Mouse (Mus musculus): ENCODE measurements at regions not wholly inside any gene's neighbourhood (a gene's known extent, or its start where the extent isn't known, plus 50 kb on each side); places are given as distances from the start of the nearest gene placed in this dataset.

DNA sequence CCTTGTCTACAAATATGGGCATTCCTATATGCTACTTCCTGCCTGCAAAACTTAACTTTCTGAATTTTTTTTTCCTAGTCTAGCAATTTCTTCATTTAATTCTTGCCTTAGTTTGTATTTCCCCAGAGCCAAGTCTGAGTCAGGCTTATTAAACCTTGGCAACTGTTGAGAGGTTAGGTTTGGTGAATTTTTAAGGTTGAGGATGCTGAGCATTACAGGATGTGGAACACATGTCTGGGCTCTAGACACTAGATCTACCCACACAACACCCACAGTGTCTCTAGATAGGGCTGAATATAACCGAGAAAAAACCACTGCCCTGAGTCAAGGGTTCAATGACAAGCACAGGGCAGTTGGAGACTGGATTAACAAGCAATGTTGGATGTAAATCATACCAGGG is 211.4 kb upstream of the Gm765 start:
- H3K9me3 ChIP-seq (replicated peaks; ENCODE audit: control insufficient read depth, low read length): no peaks in the 10 kb centered on the region
- H3K27ac ChIP-seq (ENCODE audit: low read length): no peak overlapping the region
- no peak overlapping the region for H3K4me2 ChIP-seq (ENCODE audit: low read depth, low read length)
- WGBS (ENCODE audit: insufficient replicate concordance): 36% methylated on average over 1 of the region's 1 CpGs
- H3K9ac ChIP-seq (ENCODE audit: low read depth, low read length): no peak overlapping the region
- ATAC-seq (ENCODE audit: low read depth): no peak
- no peak overlapping the region for H3K4me3 ChIP-seq (ENCODE audit: low read depth, low read length)
- H3K4me1 ChIP-seq (ENCODE audit: control insufficient read depth, low read depth, low read length): no peaks in the 10 kb centered on the region
- H3K27me3 ChIP-seq (ENCODE audit: control insufficient read depth, insufficient read depth, low read depth, low read length): no peaks in the 10 kb centered on the region
- no peaks in the 10 kb centered on the region for H3K36me3 ChIP-seq (ENCODE audit: control insufficient read depth, insufficient read depth)

DNA sequence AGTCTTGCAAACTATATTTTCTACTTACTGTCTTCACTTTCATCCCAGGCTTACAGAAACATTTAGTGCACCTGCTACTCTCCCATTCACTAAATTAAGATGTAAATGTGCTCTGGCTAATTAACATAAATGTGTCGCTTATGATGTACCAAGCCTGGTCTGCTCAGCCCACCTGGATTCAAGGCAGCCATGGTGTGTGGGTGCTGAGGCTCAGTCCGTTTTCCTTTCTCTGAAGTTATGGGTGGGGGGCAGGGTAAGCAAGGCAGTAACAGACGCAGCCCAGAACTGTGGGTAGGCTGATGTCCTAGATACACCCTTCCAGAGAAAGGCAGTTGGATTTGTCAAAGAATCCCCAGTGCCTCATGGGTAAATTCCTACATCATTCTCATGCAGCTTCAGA is 209.2 kb upstream of the Gm765 start:
- no peak overlapping the region for H3K4me2 ChIP-seq (ENCODE audit: low read depth, low read length)
- H3K36me3 ChIP-seq (ENCODE audit: control insufficient read depth, insufficient read depth): no peaks in the 10 kb centered on the region
- no peak overlapping the region for H3K4me3 ChIP-seq (ENCODE audit: low read depth, low read length)
- no peaks in the 10 kb centered on the region for H3K4me1 ChIP-seq (ENCODE audit: control insufficient read depth, low read depth, low read length)
- WGBS (ENCODE audit: insufficient replicate concordance): 67% methylated on average over 3 of the region's 3 CpGs
- H3K9me3 ChIP-seq (replicated peaks; ENCODE audit: control insufficient read depth, low read length): no peaks in the 10 kb centered on the region
- ATAC-seq (ENCODE audit: low read depth): no peak
- H3K27ac ChIP-seq (ENCODE audit: low read length): no peak overlapping the region
- no peaks in the 10 kb centered on the region for H3K27me3 ChIP-seq (ENCODE audit: control insufficient read depth, insufficient read depth, low read depth, low read length)
- no peak overlapping the region for H3K9ac ChIP-seq (ENCODE audit: low read depth, low read length)

GRCm38 (mm10) chr6:98526882-98527440 is 184.4 kb upstream of the Gm765 start:
- Histone ChIP-seq H3K4me1 (ENCODE audit: control insufficient read depth, low read depth, low read length) (no peaks in the 10 kb centered on the region), H3K27me3 (ENCODE audit: control insufficient read depth, insufficient read depth, low read depth, low read length) (no peaks in the 10 kb centered on the region), H3K4me2 (ENCODE audit: low read depth, low read length) (no peak overlapping the region), H3K27ac (ENCODE audit: low read length) (no peak overlapping the region), H3K9ac (ENCODE audit: low read depth, low read length) (no peak overlapping the region), H3K36me3 (ENCODE audit: control insufficient read depth, insufficient read depth) (no peaks in the 10 kb centered on the region), H3K9me3 (replicated peaks; ENCODE audit: control insufficient read depth, low read length) (no peaks in the 10 kb centered on the region), H3K4me3 (ENCODE audit: low read depth, low read length) (no peak overlapping the region)
- ATAC-seq (ENCODE audit: low read depth): no peak
- WGBS (ENCODE audit: insufficient replicate concordance): 69% methylated on average over 15 of the region's 15 CpGs

DNA sequence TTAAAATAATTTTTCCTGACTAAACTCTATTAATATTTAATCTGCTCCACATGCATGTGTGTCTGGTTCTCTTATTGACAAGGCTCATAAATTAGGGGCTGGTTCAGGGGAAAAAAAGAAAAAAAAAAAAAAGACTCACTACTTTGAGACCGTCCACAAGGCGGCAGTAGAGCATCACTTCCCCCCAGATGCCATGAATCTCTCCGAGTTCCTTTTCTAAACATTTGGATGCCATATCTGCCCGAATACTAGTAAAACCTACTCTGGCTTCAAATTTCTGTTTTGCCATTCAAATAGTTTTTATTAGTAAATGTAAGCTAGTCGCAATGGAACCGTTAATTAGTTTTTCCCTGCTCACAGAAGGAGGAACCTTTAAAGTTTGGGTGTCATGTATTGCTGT is 182.7 kb upstream of the Gm765 start:
- no peak overlapping the region for H3K4me3 ChIP-seq (ENCODE audit: low read depth, low read length)
- no peaks in the 10 kb centered on the region for H3K4me1 ChIP-seq (ENCODE audit: control insufficient read depth, low read depth, low read length)
- WGBS (ENCODE audit: insufficient replicate concordance): 8% methylated on average over 6 of the region's 6 CpGs
- no peak overlapping the region for H3K9ac ChIP-seq (ENCODE audit: low read depth, low read length)
- H3K9me3 ChIP-seq (replicated peaks; ENCODE audit: control insufficient read depth, low read length): no peaks in the 10 kb centered on the region
- H3K36me3 ChIP-seq (ENCODE audit: control insufficient read depth, insufficient read depth): no peaks in the 10 kb centered on the region
- no peak overlapping the region for H3K27ac ChIP-seq (ENCODE audit: low read length)
- no peaks in the 10 kb centered on the region for H3K27me3 ChIP-seq (ENCODE audit: control insufficient read depth, insufficient read depth, low read depth, low read length)
- no peak overlapping the region for H3K4me2 ChIP-seq (ENCODE audit: low read depth, low read length)
- no peak for ATAC-seq (ENCODE audit: low read depth)

DNA sequence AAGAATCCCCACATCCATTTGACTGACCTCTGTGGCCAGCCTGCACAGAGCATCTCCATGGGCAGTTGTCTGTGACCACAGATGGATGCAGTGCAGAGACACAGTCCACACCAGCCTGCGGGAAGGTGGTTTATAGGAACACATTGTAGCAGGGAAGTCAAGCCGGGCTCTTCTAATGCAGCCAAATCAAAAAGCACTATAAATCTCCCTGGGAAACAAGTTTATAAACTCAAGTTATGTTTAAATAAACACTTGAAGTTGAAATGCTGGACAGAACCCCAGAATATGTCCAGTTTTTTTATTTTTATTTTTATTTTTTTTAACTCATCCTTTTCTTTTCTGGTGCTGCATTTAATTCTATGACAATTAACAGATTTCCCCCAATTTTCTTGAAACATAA is 182.1 kb upstream of the Gm765 start:
- Histone ChIP-seq H3K9ac (ENCODE audit: low read depth, low read length) (no peak overlapping the region), H3K4me1 (ENCODE audit: control insufficient read depth, low read depth, low read length) (no peaks in the 10 kb centered on the region), H3K9me3 (replicated peaks; ENCODE audit: control insufficient read depth, low read length) (no peaks in the 10 kb centered on the region), H3K4me2 (ENCODE audit: low read depth, low read length) (no peak overlapping the region), H3K27ac (ENCODE audit: low read length) (no peak overlapping the region), H3K4me3 (ENCODE audit: low read depth, low read length) (no peak overlapping the region), H3K36me3 (ENCODE audit: control insufficient read depth, insufficient read depth) (no peaks in the 10 kb centered on the region), H3K27me3 (ENCODE audit: control insufficient read depth, insufficient read depth, low read depth, low read length) (no peaks in the 10 kb centered on the region)
- 69% methylated on average over 2 of the region's 2 CpGs for WGBS (ENCODE audit: insufficient replicate concordance)
- no peak for ATAC-seq (ENCODE audit: low read depth)

GRCm38 (mm10) chr6:98521526-98521925 is 179.0 kb upstream of the Gm765 start:
- H3K9me3 ChIP-seq (replicated peaks; ENCODE audit: control insufficient read depth, low read length): no peaks in the 10 kb centered on the region
- ATAC-seq (ENCODE audit: low read depth): no peak
- H3K4me1 ChIP-seq (ENCODE audit: control insufficient read depth, low read depth, low read length): no peaks in the 10 kb centered on the region
- 66% methylated on average over 10 of the region's 10 CpGs for WGBS (ENCODE audit: insufficient replicate concordance)
- H3K9ac ChIP-seq (ENCODE audit: low read depth, low read length): no peak overlapping the region
- no peaks in the 10 kb centered on the region for H3K27me3 ChIP-seq (ENCODE audit: control insufficient read depth, insufficient read depth, low read depth, low read length)
- no peak overlapping the region for H3K27ac ChIP-seq (ENCODE audit: low read length)
- no peak overlapping the region for H3K4me3 ChIP-seq (ENCODE audit: low read depth, low read length)
- no peak overlapping the region for H3K4me2 ChIP-seq (ENCODE audit: low read depth, low read length)
- H3K36me3 ChIP-seq (ENCODE audit: control insufficient read depth, insufficient read depth): no peaks in the 10 kb centered on the region

DNA sequence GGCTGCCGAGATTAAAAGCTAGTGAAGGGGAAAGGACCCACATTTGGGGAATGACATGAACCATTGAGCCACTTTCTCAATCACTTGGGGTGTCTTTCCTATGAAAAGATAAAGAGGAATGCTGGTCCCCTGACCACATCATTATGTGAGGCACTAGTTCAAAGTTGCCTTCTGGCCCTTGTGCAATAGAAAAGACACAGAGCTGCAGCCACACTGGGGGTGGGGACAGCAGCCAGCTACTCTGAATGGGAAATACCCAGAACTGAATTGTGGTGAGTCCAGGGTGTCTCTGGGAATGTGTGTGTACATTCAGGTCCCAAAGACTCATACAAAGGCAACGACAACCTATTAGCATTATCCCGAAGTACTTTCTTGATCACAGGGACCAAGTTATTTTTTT is 172.3 kb upstream of the Gm765 start:
- no peak for ATAC-seq (ENCODE audit: low read depth)
- Histone ChIP-seq H3K4me3 (ENCODE audit: low read depth, low read length) (no peak overlapping the region), H3K4me2 (ENCODE audit: low read depth, low read length) (no peak overlapping the region), H3K36me3 (ENCODE audit: control insufficient read depth, insufficient read depth) (no peaks in the 10 kb centered on the region), H3K27ac (ENCODE audit: low read length) (no peak overlapping the region), H3K9ac (ENCODE audit: low read depth, low read length) (no peak overlapping the region), H3K27me3 (ENCODE audit: control insufficient read depth, insufficient read depth, low read depth, low read length) (no peaks in the 10 kb centered on the region), H3K9me3 (replicated peaks; ENCODE audit: control insufficient read depth, low read length) (no peaks in the 10 kb centered on the region), H3K4me1 (ENCODE audit: control insufficient read depth, low read depth, low read length) (no peaks in the 10 kb centered on the region)
- 69% methylated on average over 3 of the region's 3 CpGs for WGBS (ENCODE audit: insufficient replicate concordance)

- 49% methylated on average over 7 of the region's 7 CpGs for WGBS (ENCODE audit: insufficient replicate concordance)
- Histone ChIP-seq H3K4me3 (ENCODE audit: low read depth, low read length) (no peak overlapping the region), H3K4me2 (ENCODE audit: low read depth, low read length) (no peak overlapping the region), H3K9me3 (replicated peaks; ENCODE audit: control insufficient read depth, low read length) (no peaks in the 10 kb centered on the region), H3K27ac (ENCODE audit: low read length) (no peak overlapping the region), H3K9ac (ENCODE audit: low read depth, low read length) (no peak overlapping the region), H3K4me1 (ENCODE audit: control insufficient read depth, low read depth, low read length) (no peaks in the 10 kb centered on the region), H3K27me3 (ENCODE audit: control insufficient read depth, insufficient read depth, low read depth, low read length) (no peaks in the 10 kb centered on the region), H3K36me3 (ENCODE audit: control insufficient read depth, insufficient read depth) (no peaks in the 10 kb centered on the region)
- no peak for ATAC-seq (ENCODE audit: low read depth)
These were observed 171.8 kb upstream of the Gm765 start for GRCm38 (mm10) chr6:98514376-98514775.

DNA sequence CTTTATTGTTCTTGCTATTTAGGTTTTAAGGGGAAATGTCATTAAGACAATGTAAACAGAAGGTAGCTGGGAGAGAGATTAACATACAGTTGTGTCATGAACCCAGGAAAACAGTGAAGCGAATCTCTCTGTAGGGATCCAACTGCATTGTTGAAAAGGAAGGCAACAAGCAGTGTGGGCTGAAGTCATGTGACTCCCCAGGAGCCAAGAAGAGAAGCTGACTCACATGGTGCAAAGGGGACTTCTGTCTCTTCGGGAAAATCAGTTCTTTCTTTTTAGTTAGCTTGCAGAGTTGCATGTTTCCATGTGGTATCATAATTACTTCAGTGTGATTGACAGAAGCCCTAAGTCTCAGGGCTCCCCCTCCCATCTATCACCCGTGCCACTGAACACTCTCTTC is 170.7 kb upstream of the Gm765 start:
- Histone ChIP-seq H3K9me3 (replicated peaks; ENCODE audit: control insufficient read depth, low read length) (no peaks in the 10 kb centered on the region), H3K27ac (ENCODE audit: low read length) (no peak overlapping the region), H3K27me3 (ENCODE audit: control insufficient read depth, insufficient read depth, low read depth, low read length) (no peaks in the 10 kb centered on the region), H3K9ac (ENCODE audit: low read depth, low read length) (no peak overlapping the region), H3K4me2 (ENCODE audit: low read depth, low read length) (no peak overlapping the region), H3K4me1 (ENCODE audit: control insufficient read depth, low read depth, low read length) (no peaks in the 10 kb centered on the region), H3K36me3 (ENCODE audit: control insufficient read depth, insufficient read depth) (no peaks in the 10 kb centered on the region), H3K4me3 (ENCODE audit: low read depth, low read length) (no peak overlapping the region)
- 18% methylated on average over 3 of the region's 3 CpGs for WGBS (ENCODE audit: insufficient replicate concordance)
- no peak for ATAC-seq (ENCODE audit: low read depth)
